In the genomic region with DNA sequence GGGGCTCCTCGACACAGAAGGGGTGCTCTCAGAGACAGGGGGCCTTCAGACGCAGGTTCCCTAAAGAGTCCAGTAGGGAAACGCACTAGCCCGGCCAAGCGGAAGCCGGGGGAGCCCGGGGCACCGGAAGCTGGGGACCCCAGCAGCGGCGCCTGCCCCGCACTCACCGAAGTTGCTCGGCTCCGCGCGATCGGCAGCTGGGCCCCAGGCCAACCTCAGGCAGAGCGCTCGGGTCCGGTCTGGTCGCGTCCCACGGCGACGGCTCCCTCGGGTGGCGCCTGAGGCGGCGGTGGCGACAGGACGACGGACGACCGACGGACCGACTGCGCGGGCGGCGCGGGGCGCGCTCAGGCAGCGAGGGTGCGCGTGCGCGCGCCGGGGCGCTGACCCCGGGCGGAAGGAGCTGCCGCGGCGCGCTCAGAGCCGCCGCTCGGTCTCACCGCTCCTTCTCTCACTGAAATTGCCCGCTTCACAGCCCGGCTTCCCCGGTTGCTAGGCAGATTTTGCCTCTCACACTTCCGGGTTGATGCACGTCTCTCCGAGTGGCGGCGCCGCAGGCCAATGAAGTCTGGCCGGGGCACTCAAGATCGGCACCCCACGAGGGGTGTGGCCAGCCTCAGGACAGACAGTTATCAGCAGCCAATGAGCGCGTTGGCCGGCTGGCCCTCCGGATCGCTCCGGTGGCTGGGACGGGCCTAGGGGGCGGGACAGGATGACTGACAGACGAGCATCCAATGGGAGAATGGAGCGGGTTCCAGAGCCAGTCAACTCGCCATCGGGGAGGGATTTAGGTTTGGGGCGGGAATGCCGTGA, we compare ENCODE assay signal across 8 mouse cellular contexts. TPM values are rescaled to one million over a fixed set of nuclear protein-coding genes. Genes with fewer than 3 reads are reported as not detected.
DNase-seq lines count a peak whose midpoint lies in the region; ATAC-seq lines count a peak whose summit lies in the region.

A gene (minus strand): TSS at position 609 of the 813 bp plus-strand sequence.

- H3K4me2 ChIP-seq in hindbrain, embryonic 14.5 days (replicated peaks) = peak within 1 kb of the TSS; percentile 83

- peak within 1 kb of the TSS; percentile 84 for H3K27ac ChIP-seq in hindbrain, embryonic 14.5 days

- DNase-seq in R1 (ENCODE audit: low read depth, low spot score) = peak; percentile 100
- DNase-seq in cerebellum, postnatal 25 days = peak; percentile 100
- peak; percentile 98 to 100 for DNase-seq in frontal cortex, postnatal 25 days (ENCODE audit: low spot score in 2 of 2)
- peak; percentile 97 for DNase-seq in hindbrain, embryonic 14.5 days (ENCODE audit: low spot score)
- DNase-seq in layer of hippocampus, postnatal 36 days = peak; percentile 100
- DNase-seq in lung, postnatal 36 days = peak; percentile 100
- DNase-seq in retina, postnatal 1 day = peak; percentile 100
- DNase-seq in urinary bladder, adult 18-20 months (ENCODE audit: low spot score in 2 of 2) = peak; percentile 100

- H3K9ac ChIP-seq in hindbrain, embryonic 14.5 days = peak within 1 kb of the TSS; percentile 80

- H3K27me3 ChIP-seq in hindbrain, embryonic 14.5 days (ENCODE audit: control insufficient read depth, insufficient read depth, low read length) = no peaks in the 10 kb centered on the region

- no peaks in the 10 kb centered on the region for H3K36me3 ChIP-seq in hindbrain, embryonic 14.5 days (replicated peaks; ENCODE audit: control insufficient read depth, insufficient read depth)

- H3K4me3 ChIP-seq in hindbrain, embryonic 14.5 days (replicated peaks; ENCODE audit: low read length) = peak within 1 kb of the TSS; percentile 90

- H3K9me3 ChIP-seq in hindbrain, embryonic 14.5 days (ENCODE audit: control insufficient read depth, low read length) = no peaks in the 10 kb centered on the region

- peak; percentile 100 for ATAC-seq in hindbrain, embryonic 14.5 days (ENCODE audit: low FRiP score)

- peaks cover 9% of the 10 kb centered on the region; the same call in 1 of the 2 replicates for H3K4me1 ChIP-seq in hindbrain, embryonic 14.5 days (replicated peaks; ENCODE audit: control insufficient read depth, insufficient read depth, low read length)

- under 1% methylated on average over 81 of the region's 87 CpGs for WGBS in hindbrain, embryonic 14.5 days

RNA-seq across cellular contexts. Expression of the gene that starts here (rescaled TPM):
- polyA plus RNA-seq in hindbrain, embryonic 14.5 days (2014; fragmentation: Nextera tagmentation; extraction: Ambion mirVana) = 26.4 and 26.5 TPM in 2 replicates
- 10 to 100 TPM; 31.4 to 33.4 TPM for total RNA-seq in layer of hippocampus, postnatal 36 days (2021)

Comparison
In these comparisons a context has a peak if more than half of its experiments do, and no peak if none do; other contexts are left out.
1. Peak in every context shown above with its lines: DNase-seq, ATAC-seq, H3K4me3 ChIP-seq and H3K27ac ChIP-seq.